Mouse (Mus musculus): ENCODE measurements around the gene Dld.

The Dld gene

GRCm38 (mm10) chr12:31294526-31294925, 56.7 kb downstream of the Dld start:
- no peak for DNase-seq (ENCODE audit: low read depth)

DNA sequence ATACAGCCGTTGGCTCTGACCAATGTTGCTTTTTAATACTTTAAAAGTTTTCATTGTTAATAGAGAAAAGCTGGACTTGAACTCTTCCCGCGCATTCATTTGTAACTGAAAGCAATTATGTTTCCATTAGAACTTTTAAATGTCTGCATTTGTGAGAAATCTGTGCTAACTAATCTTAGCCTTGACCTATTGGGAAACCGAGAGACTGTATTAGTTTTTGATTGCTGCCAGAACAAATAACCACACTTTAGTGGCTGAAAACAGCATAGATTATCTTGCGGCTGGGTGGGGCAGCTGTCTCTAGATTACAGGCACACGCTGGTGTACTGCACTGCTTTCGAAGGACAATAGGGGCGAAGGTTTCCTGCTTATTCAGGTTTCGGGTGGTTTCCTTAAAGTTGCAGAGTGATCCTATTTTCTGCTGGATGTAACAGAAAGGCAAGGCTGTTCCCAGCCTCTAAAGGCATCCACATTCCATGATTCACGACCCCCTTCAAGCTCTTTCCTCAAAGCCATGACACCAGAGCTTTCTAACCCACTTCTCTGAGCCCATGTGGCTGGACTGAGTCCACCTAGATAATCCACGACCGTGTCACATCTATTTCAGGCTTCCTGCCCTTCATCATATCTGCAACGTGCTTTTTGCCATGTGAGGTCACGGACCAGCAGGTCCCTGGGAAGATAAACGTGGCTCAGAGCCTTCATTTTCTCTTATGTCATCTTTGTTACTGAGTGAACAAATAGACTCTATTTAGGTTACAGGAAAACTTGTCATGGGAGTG, 57.7 kb downstream of the Dld start:
- no peak for DNase-seq (ENCODE audit: low read depth)

DNA sequence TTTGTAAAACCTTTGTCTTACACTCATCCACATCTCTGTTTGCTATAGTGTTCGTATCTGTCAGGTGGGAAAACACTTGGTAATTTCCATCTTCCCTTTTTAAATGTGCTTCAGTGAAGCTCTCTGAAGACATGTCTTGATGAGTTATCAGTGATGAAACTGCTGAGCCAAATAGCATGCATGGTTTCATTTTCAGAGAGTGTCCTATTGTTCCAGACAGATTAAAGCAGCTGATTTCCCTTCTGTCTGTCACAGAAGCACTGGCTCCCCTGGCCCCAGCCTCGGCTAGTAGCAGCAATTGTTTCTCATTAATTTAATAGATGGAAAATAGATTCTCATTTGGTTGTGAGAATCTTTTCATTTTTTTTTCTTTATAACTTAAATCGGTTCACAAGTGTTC, 60.3 kb downstream of the Dld start:
- DNase-seq (ENCODE audit: low read depth), result no peak

DNA sequence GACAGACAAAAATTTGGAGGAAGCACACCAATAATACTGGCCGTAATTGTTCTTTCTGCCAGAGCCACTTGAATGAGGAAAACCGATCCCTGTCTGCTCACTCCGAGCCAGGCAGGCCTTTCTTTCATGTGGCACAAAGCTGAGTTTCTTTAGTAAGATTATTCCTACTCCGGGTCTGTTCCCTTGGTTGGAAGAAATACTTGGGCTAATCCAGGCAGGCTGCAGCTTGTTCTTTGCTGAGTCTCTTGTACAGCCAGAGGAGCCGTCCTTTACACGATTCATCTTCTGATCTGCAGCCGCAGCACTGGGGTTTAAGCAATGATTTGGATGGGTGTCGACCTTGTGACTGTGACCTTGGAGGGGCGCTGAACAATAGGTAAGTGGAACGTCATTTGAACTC, 62.2 kb downstream of the Dld start:
- DNase-seq (ENCODE audit: low read depth), result no peak

DNA sequence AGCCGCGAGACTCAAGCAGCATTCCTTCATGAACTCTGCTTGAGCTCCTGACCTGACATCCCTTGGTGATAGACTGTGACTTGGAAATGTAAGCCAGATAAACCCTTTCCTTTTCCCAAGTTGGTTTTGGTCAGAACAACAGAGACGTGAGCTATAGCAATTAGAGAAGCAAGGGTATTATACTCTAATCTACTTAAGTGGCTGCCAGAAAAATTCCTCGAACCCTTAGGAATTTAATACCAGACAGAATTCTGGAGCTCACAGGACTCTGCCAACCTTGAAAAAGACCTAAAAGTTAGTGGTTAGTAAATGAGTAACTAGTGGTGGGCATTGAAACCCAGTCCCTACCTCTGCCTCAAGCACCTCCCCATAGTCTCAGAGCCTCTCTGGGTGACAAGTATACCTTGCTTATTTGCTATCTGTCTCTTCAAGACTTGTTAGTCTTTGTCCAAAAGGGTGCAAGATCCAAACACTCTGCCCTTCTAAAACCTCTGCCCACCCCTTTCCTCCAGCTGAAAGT, 67.6 kb downstream of the Dld start:
- DNase-seq (ENCODE audit: low read depth), result no peak

- DNase-seq (ENCODE audit: low read depth), result no peak
Measured at GRCm38 (mm10) chr12:31283131-31283530, 68.1 kb downstream of the Dld start.

- DNase-seq (ENCODE audit: low read depth), result no peak
Measured at GRCm38 (mm10) chr12:31282241-31282640, 69.0 kb downstream of the Dld start.
